Mouse (Mus musculus) layer of hippocampus, postnatal 14 days (tissue): ENCODE data around the gene Slc48a1. TPM values are rescaled to one million over a fixed set of nuclear protein-coding genes. Genes with fewer than 3 reads are reported as not detected.

ENCODE experiments used
- DNase-seq, 2 experiments: peaks; one replicate each; pipeline ENCODE4 v3.0.0; 2021 to 2022; ENCODE audit warnings: low spot score in 2 of 2, mixed read lengths in 1 of 2
- total RNA-seq, 2 experiments: library from RNA; stranded (reverse); gene quantifications; 2 replicates each; pipeline ENCODE4 v1.2.3; 2021

Slc48a1 gene
- total RNA-seq, 2 experiments from 2014 or later, result 131 to 147 TPM

DNA sequence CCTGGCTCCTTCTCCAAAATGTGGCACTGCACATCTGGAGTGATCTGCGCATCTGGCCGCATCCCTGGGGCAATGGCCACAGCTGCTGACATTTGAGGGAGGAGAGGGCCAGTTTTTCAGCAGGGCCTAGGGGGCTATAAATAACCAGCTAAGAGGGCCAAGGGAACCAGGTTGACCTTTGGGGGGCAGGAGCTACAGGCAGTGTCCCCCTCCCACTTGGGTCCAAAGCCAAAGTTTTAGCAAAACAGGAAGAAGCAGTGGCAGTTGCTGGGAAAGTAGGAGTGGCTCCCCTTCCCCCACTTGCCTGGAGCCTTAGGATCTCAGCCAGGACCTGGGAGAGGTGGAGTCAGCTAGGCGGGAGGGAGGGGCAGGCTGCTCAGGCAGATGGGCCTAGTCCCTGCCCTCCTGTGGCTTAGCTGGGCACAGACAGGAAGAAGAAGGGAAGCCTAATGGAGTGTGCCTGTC, 61.7 kb downstream of the Slc48a1 start:
- DNase-seq, result no peak

DNA sequence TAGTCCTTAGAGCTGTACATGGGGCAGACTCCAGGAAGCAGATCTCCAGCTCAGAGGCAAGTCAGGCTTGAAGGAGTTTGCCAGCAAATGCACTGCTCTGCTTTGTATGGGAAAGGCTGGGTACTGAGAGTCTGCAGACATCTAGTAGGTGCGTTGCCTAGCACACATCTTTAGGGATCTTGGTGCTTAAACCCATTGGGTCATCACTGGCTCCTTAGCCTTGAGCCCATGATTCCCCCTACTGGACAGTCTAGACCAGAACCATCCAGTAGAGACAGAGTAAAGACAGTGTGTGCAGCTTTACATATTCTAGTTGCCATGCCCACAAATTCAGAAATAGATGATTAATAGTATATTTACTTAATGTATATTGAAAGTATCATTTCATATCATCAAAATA, 62.5 kb downstream of the Slc48a1 start:
- no peak for DNase-seq

GRCm38 (mm10) chr15:97841383-97841782, 63.1 kb downstream of the Slc48a1 start:
- DNase-seq, result no peak

- no peak for DNase-seq
Measured at GRCm38 (mm10) chr15:97842058-97842457, 63.7 kb downstream of the Slc48a1 start.

Other genes starting within 250 kb of the Slc48a1 start
- 10 to 100 TPM; 25.3 to 26.4 TPM for gene Rpap3, start 72.7 kb upstream of the Slc48a1 start, total RNA-seq
- 1 to 10 TPM in 1 of 2 experiments, under 1 TPM in 1; 0.81 to 1.7 TPM for gene Endou, start 47.2 kb upstream of the Slc48a1 start, total RNA-seq
- gene Rapgef3, start 10.5 kb upstream of the Slc48a1 start, total RNA-seq, result 10 to 100 TPM; 39.3 to 40.1 TPM
- gene Hdac7, start 66.0 kb downstream of the Slc48a1 start, total RNA-seq, result 10 to 100 TPM; 24.9 to 25.0 TPM
- gene Vdr, start 132.1 kb downstream of the Slc48a1 start, total RNA-seq, result under 1 TPM in 1 of 2 experiments, not detected in 1; 0.43 TPM
- 10 to 100 TPM; 19.1 to 22.3 TPM for gene Tmem106c, start 185.7 kb downstream of the Slc48a1 start, total RNA-seq
- 1 to 10 TPM in 1 of 2 experiments, under 1 TPM in 1; 0.69 to 1.2 TPM for gene Col2a1, start 226.2 kb downstream of the Slc48a1 start, total RNA-seq